Mouse (Mus musculus): Measurements from ENCODE around the gene Proser1. TPM values are rescaled to one million over a fixed set of nuclear protein-coding genes. Genes with fewer than 3 reads are reported as not detected.

The Proser1 gene
- polyA plus RNA-seq (2011; ENCODE audit: insufficient read depth, insufficient read length, low read depth, missing spikeins) = 31.3 and 34.2 TPM in 2 replicates

- H3K27ac ChIP-seq (ENCODE audit: insufficient read depth, low read length) = peak within 1 kb of the TSS; percentile 78
- H3K4me1 ChIP-seq (ENCODE audit: control insufficient read depth, insufficient read depth, low read length) = peaks cover 2% of the 10 kb centered on the region
- no peak for TF ChIP-seq CTCF (IDR thresholded peaks at IDR 0.05; ENCODE audit: low read depth, low read length)
- TF ChIP-seq EP300 (IDR thresholded peaks at IDR 0.05; ENCODE audit: insufficient read depth, low read depth, low read length) = no peak
- no peak for TF ChIP-seq POLR2A (IDR thresholded peaks at IDR 0.05; ENCODE audit: insufficient read depth, low read length)
- H3K9ac ChIP-seq (ENCODE audit: low read depth, poor library complexity, severe bottlenecking) = peak within 1 kb of the TSS; percentile 99
- H3K27me3 ChIP-seq (ENCODE audit: control insufficient read depth, insufficient read depth, low read length, poor library complexity, severe bottlenecking) = no peaks in the 10 kb centered on the region
- H3K36me3 ChIP-seq (ENCODE audit: control insufficient read depth, insufficient read depth, low read length, poor library complexity, severe bottlenecking) = peaks cover 13% of the 10 kb centered on the region
- H3K4me3 ChIP-seq (ENCODE audit: low read depth, low read length) = peak within 1 kb of the TSS; percentile 78
- H3K9me3 ChIP-seq (replicated peaks; ENCODE audit: control insufficient read depth, insufficient read depth, low read length, poor library complexity, severe bottlenecking) = no peaks in the 10 kb centered on the region
Measured at GRCm38 (mm10) chr3:53463046-53463764, at the start of gene Proser1, which contains the start of gene Nhlrc3. TSS of gene Proser1 (plus strand) at chr3:53463666. TSS of gene Nhlrc3 (minus strand) at chr3:53463332.

DNA sequence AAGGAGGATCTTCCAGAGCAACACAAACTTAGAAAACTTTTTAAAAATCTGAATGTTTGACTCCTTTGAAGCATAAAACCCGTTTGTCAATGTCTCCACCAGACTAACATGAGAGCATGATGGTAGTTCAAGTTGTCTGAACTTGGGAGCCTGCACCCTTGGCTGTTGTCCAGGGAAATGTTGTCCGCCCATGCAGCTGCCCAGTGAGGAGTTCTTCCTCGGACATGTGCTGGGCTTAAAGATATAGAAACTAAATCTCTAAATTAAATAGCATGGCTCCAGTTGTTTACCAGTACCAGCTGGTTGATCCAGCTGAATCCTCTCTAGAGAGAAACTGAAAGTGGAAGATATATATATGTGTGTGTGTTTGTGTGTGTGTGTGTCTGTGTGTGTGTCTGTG lies 49.5 kb upstream of the Proser1 start:
- H3K4me3 ChIP-seq (ENCODE audit: low read depth, low read length) = no peak overlapping the region
- no peaks in the 10 kb centered on the region for H3K4me1 ChIP-seq (ENCODE audit: control insufficient read depth, insufficient read depth, low read length)
- H3K9ac ChIP-seq (ENCODE audit: low read depth, poor library complexity, severe bottlenecking) = no peak overlapping the region
- H3K27ac ChIP-seq (ENCODE audit: insufficient read depth, low read length) = no peak overlapping the region
- H3K36me3 ChIP-seq (ENCODE audit: control insufficient read depth, insufficient read depth, low read length, poor library complexity, severe bottlenecking) = no peaks in the 10 kb centered on the region
- no peak for TF ChIP-seq POLR2A (IDR thresholded peaks at IDR 0.05; ENCODE audit: insufficient read depth, low read length)
- TF ChIP-seq EP300 (IDR thresholded peaks at IDR 0.05; ENCODE audit: insufficient read depth, low read depth, low read length) = no peak
- TF ChIP-seq CTCF (IDR thresholded peaks at IDR 0.05; ENCODE audit: low read depth, low read length) = no peak
- no peaks in the 10 kb centered on the region for H3K9me3 ChIP-seq (replicated peaks; ENCODE audit: control insufficient read depth, insufficient read depth, low read length, poor library complexity, severe bottlenecking)
- H3K27me3 ChIP-seq (ENCODE audit: control insufficient read depth, insufficient read depth, low read length, poor library complexity, severe bottlenecking) = no peaks in the 10 kb centered on the region

DNA sequence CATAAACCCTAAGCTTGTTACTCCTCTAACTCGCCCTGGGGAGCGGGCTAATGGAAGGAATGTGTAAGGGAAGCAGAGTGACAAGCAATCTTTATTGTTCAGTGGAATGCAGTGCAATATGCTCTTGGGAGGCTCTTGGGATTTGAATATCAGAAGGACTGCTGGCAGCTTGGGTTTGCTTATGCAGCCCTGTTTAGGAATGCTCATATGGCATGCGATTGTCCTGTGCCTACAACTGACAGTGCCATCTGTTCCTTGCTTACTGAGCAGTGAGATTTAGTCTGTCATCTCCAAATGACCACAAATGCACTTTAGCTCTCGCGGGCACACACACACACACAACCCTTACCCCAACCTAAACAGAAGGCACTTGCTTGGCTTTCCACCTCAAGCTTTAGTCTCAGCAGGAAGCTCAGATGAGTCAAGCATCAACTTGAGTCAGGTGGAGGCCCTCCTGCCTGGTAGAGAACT lies 47.4 kb upstream of the Proser1 start:
- H3K4me1 ChIP-seq (ENCODE audit: control insufficient read depth, insufficient read depth, low read length) = no peaks in the 10 kb centered on the region
- H3K9ac ChIP-seq (ENCODE audit: low read depth, poor library complexity, severe bottlenecking) = no peak overlapping the region
- H3K9me3 ChIP-seq (replicated peaks; ENCODE audit: control insufficient read depth, insufficient read depth, low read length, poor library complexity, severe bottlenecking) = 0 out of 2 replicates have a peak, but pooled peaks cover 3% of the 10 kb centered on the region
- H3K36me3 ChIP-seq (ENCODE audit: control insufficient read depth, insufficient read depth, low read length, poor library complexity, severe bottlenecking) = no peaks in the 10 kb centered on the region
- TF ChIP-seq EP300 (IDR thresholded peaks at IDR 0.05; ENCODE audit: insufficient read depth, low read depth, low read length) (no peak), CTCF (IDR thresholded peaks at IDR 0.05; ENCODE audit: low read depth, low read length) (no peak), POLR2A (IDR thresholded peaks at IDR 0.05; ENCODE audit: insufficient read depth, low read length) (no peak)
- H3K27ac ChIP-seq (ENCODE audit: insufficient read depth, low read length) = no peak overlapping the region
- no peak overlapping the region for H3K4me3 ChIP-seq (ENCODE audit: low read depth, low read length)
- no peaks in the 10 kb centered on the region for H3K27me3 ChIP-seq (ENCODE audit: control insufficient read depth, insufficient read depth, low read length, poor library complexity, severe bottlenecking)

DNA sequence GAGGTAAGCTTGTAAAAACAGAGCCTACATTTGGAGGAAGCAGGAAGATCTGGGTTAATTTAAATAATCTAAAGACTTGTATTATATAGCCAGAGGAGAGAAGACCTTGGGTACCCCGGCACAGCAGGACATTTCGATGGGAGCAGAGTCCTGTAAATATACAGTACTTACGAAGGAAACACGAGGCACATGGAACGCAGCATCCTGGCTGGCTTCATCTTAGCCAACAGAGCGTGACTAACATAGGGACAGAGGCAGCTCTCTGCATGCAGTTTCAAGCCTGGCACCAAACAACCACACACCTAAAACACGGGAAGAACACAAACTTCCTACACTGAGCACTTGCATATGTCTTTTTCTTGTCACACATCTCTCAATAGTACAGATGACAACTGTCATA lies 45.8 kb upstream of the Proser1 start:
- H3K27me3 ChIP-seq (ENCODE audit: control insufficient read depth, insufficient read depth, low read length, poor library complexity, severe bottlenecking) = no peaks in the 10 kb centered on the region
- no peaks in the 10 kb centered on the region for H3K36me3 ChIP-seq (ENCODE audit: control insufficient read depth, insufficient read depth, low read length, poor library complexity, severe bottlenecking)
- H3K27ac ChIP-seq (ENCODE audit: insufficient read depth, low read length) = no peak overlapping the region
- 0 out of 2 replicates have a peak, but pooled peaks cover 3% of the 10 kb centered on the region for H3K9me3 ChIP-seq (replicated peaks; ENCODE audit: control insufficient read depth, insufficient read depth, low read length, poor library complexity, severe bottlenecking)
- no peak overlapping the region for H3K9ac ChIP-seq (ENCODE audit: low read depth, poor library complexity, severe bottlenecking)
- TF ChIP-seq EP300 (IDR thresholded peaks at IDR 0.05; ENCODE audit: insufficient read depth, low read depth, low read length) (no peak), CTCF (IDR thresholded peaks at IDR 0.05; ENCODE audit: low read depth, low read length) (no peak), POLR2A (IDR thresholded peaks at IDR 0.05; ENCODE audit: insufficient read depth, low read length) (no peak)
- no peak overlapping the region for H3K4me3 ChIP-seq (ENCODE audit: low read depth, low read length)
- no peaks in the 10 kb centered on the region for H3K4me1 ChIP-seq (ENCODE audit: control insufficient read depth, insufficient read depth, low read length)

- Histone ChIP-seq H3K4me1 (ENCODE audit: control insufficient read depth, insufficient read depth, low read length) (peaks cover 2% of the 10 kb centered on the region), H3K9me3 (replicated peaks; ENCODE audit: control insufficient read depth, insufficient read depth, low read length, poor library complexity, severe bottlenecking) (0 out of 2 replicates have a peak, but pooled peaks cover 3% of the 10 kb centered on the region), H3K4me3 (ENCODE audit: low read depth, low read length) (no peak overlapping the region), H3K9ac (ENCODE audit: low read depth, poor library complexity, severe bottlenecking) (no peak overlapping the region), H3K36me3 (ENCODE audit: control insufficient read depth, insufficient read depth, low read length, poor library complexity, severe bottlenecking) (no peaks in the 10 kb centered on the region), H3K27me3 (ENCODE audit: control insufficient read depth, insufficient read depth, low read length, poor library complexity, severe bottlenecking) (no peaks in the 10 kb centered on the region), H3K27ac (ENCODE audit: insufficient read depth, low read length) (no peak overlapping the region)
- no peak for TF ChIP-seq EP300 (IDR thresholded peaks at IDR 0.05; ENCODE audit: insufficient read depth, low read depth, low read length)
Measured at GRCm38 (mm10) chr3:53421656-53422055, 41.8 kb upstream of the Proser1 start.

GRCm38 (mm10) chr3:53422691-53423090 lies 40.8 kb upstream of the Proser1 start:
- Histone ChIP-seq H3K27ac (ENCODE audit: insufficient read depth, low read length) (peak overlapping the region; percentile 21; the same call in 1 of the 2 replicates), H3K4me1 (ENCODE audit: control insufficient read depth, insufficient read depth, low read length) (peaks cover 2% of the 10 kb centered on the region), H3K36me3 (ENCODE audit: control insufficient read depth, insufficient read depth, low read length, poor library complexity, severe bottlenecking) (no peaks in the 10 kb centered on the region), H3K9me3 (replicated peaks; ENCODE audit: control insufficient read depth, insufficient read depth, low read length, poor library complexity, severe bottlenecking) (0 out of 2 replicates have a peak, but pooled peaks cover 3% of the 10 kb centered on the region), H3K4me3 (ENCODE audit: low read depth, low read length) (no peak overlapping the region), H3K9ac (ENCODE audit: low read depth, poor library complexity, severe bottlenecking) (no peak overlapping the region), H3K27me3 (ENCODE audit: control insufficient read depth, insufficient read depth, low read length, poor library complexity, severe bottlenecking) (no peaks in the 10 kb centered on the region)
- TF ChIP-seq CTCF (IDR thresholded peaks at IDR 0.05; ENCODE audit: low read depth, low read length) (no peak), EP300 (IDR thresholded peaks at IDR 0.05; ENCODE audit: insufficient read depth, low read depth, low read length) (no peak), POLR2A (IDR thresholded peaks at IDR 0.05; ENCODE audit: insufficient read depth, low read length) (no peak)
